Comparison of ENCODE assay signal across 8 mouse cellular contexts in genomic region chr1:43446731-43447601, GRCm38 (mm10). TPM values are rescaled to one million over a fixed set of nuclear protein-coding genes. Genes with fewer than 3 reads are reported as not detected.
DNase-seq lines count a peak whose midpoint lies in the region; ATAC-seq and TF ChIP-seq lines count a peak whose summit lies in the region.

No protein-coding gene starts in this region.

- dilution Hi-C loops in CH12.LX (cut with MboI; ENCODE audit: extremely low pct_ligation_motif_present, extremely low pct_unique_long_range_greater_than_20kb, low sequenced_read_pairs), result no loop called here

- no peaks in the 10 kb centered on the region for H3K27me3 ChIP-seq in CH12.LX (replicated peaks)
- no peaks in the 10 kb centered on the region for H3K27me3 ChIP-seq in embryonic facial prominence, embryonic 15.5 days
- H3K27me3 ChIP-seq in small intestine, adult 2 months (ENCODE audit: control insufficient read depth, insufficient read depth, low read length), result no peaks in the 10 kb centered on the region

- H3K79me2 ChIP-seq in CH12.LX (replicated peaks; ENCODE audit: control insufficient read depth, extremely low read depth, insufficient read depth, poor library complexity, severe bottlenecking), result no peaks in the 10 kb centered on the region; the same call in 1 of the 2 replicates

- no peak for DNase-seq in CH12.LX (ENCODE audit: extremely low read depth)
- peak; percentile 76 for DNase-seq in adrenal gland, postnatal 25 days
- peak; percentile 64 to 65 for DNase-seq in heart, postnatal 10 days
- DNase-seq in kidney, postnatal 25 days, result peak; percentile 79 to 83
- no peak for DNase-seq in T-cell, adult 2 months (ENCODE audit: low spot score)

- no peak for ATAC-seq in embryonic facial prominence, embryonic 15.5 days (ENCODE audit: insufficient number of reproducible peaks, low FRiP score, low TSS enrichment, low read depth)
- peak; percentile 29; the same call in 1 of the 2 replicates for ATAC-seq in megakaryocyte, adult 5-6 weeks (ENCODE audit: poor library complexity, severe bottlenecking)

- peak overlapping the region; percentile 49; the same call in 1 of the 2 replicates for H3K9ac ChIP-seq in CH12.LX (ENCODE audit: insufficient read depth, low read depth)
- H3K9ac ChIP-seq in embryonic facial prominence, embryonic 15.5 days, result peak overlapping the region; percentile 89

- H3K36me3 ChIP-seq in CH12.LX (replicated peaks in 1 of 2; ENCODE audit: control insufficient read depth in 1 of 2, insufficient read depth in 1 of 2, low read length in 1 of 2), result no peaks in the 10 kb centered on the region
- H3K36me3 ChIP-seq in embryonic facial prominence, embryonic 15.5 days, result no peaks in the 10 kb centered on the region
- no peaks in the 10 kb centered on the region for H3K36me3 ChIP-seq in small intestine, adult 2 months (ENCODE audit: control insufficient read depth, insufficient read depth, low read length)

- TF ChIP-seq RAD21 in CH12.LX (IDR thresholded peaks at IDR 0.05; ENCODE audit: low read depth, low read length), result no peak

- in situ Hi-C loops in CH12.LX (cut with MboI; ENCODE audit: low pct_ligation_motif_present, low pct_unique_long_range_greater_than_20kb, low sequenced_read_pairs), result no loop called here

- intact Hi-C loops in heart, postnatal 10 days (cut with DNase I), result loop anchor here (2.0 to 10.0 kb wide), 5 partner anchors 20 to 332 kb away; no protein-coding TSS in a partner anchor

- WGBS in embryonic facial prominence, embryonic 15.5 days, result 11% methylated on average over 16 of the region's 16 CpGs
- 5% methylated on average over 16 of the region's 16 CpGs for WGBS in small intestine, adult 2 months

- no peaks in the 10 kb centered on the region for H3K9me3 ChIP-seq in CH12.LX (replicated peaks; ENCODE audit: low read length)
- H3K9me3 ChIP-seq in embryonic facial prominence, embryonic 15.5 days (replicated peaks), result no peaks in the 10 kb centered on the region

- peak overlapping the region; percentile 78 for H3K4me2 ChIP-seq in CH12.LX (ENCODE audit: insufficient read depth, low read depth, poor library complexity, severe bottlenecking)
- peak overlapping the region; percentile 54 for H3K4me2 ChIP-seq in embryonic facial prominence, embryonic 15.5 days (replicated peaks)

- TF ChIP-seq CTCF in CH12.LX (conservative IDR thresholded peaks at IDR 0.05 in 1 of 2, IDR thresholded peaks at IDR 0.05 in 1 of 2; ENCODE audit: low read depth in 2 of 2, low read length in 2 of 2), result no peak
- no peak for TF ChIP-seq CTCF in small intestine, adult 2 months (IDR thresholded peaks at IDR 0.05; ENCODE audit: extremely low read depth, insufficient read length, insufficient replicate concordance, low read depth, low read length)

- peaks cover 11 to 38% of the 10 kb centered on the region in 2 experiments for H3K4me1 ChIP-seq in CH12.LX (ENCODE audit: control insufficient read depth in 1 of 2, insufficient read depth in 2 of 2)
- H3K4me1 ChIP-seq in embryonic facial prominence, embryonic 15.5 days, result peaks cover 24% of the 10 kb centered on the region
- H3K4me1 ChIP-seq in small intestine, adult 2 months (ENCODE audit: control insufficient read depth, insufficient read depth, insufficient read length, low read length), result peaks cover 3% of the 10 kb centered on the region; the same call in 1 of the 2 replicates

- H3K4me3 ChIP-seq in CH12.LX (replicated peaks in 1 of 3; ENCODE audit: low read depth in 2 of 3, low read length in 2 of 3, poor library complexity in 1 of 3), result peak overlapping the region; percentile 55 to 85 (median 83)
- H3K4me3 ChIP-seq in embryonic facial prominence, embryonic 15.5 days (replicated peaks), result peak overlapping the region; percentile 95
- H3K4me3 ChIP-seq in small intestine, adult 2 months (ENCODE audit: low read depth, low read length), result peak overlapping the region; percentile 88

- no peak for TF ChIP-seq POLR2A in CH12.LX (IDR thresholded peaks at IDR 0.05; ENCODE audit: low read depth, low read length)
- no peak for TF ChIP-seq POLR2A in small intestine, adult 2 months (IDR thresholded peaks at IDR 0.05; ENCODE audit: low read depth, low read length)

- no peak for TF ChIP-seq EP300 in CH12.LX (IDR thresholded peaks at IDR 0.05; ENCODE audit: low read length)

- H3K27ac ChIP-seq in CH12.LX (ENCODE audit: insufficient read depth, low read depth), result no peak overlapping the region
- peak overlapping the region; percentile 92 for H3K27ac ChIP-seq in embryonic facial prominence, embryonic 15.5 days (replicated peaks)
- peak overlapping the region; percentile 94 for H3K27ac ChIP-seq in small intestine, adult 2 months (ENCODE audit: insufficient read depth, low read depth, low read length)

TF ChIP-seq in CH12.LX, 34 proteins besides CTCF, POLR2A, EP300 and RAD21:
- no peak for TF ChIP-seq BHLHE40 (IDR thresholded peaks at IDR 0.05; ENCODE audit: low read depth, low read length)
- TF ChIP-seq MYC (IDR thresholded peaks at IDR 0.05; ENCODE audit: low read depth, low read length), result no peak
- TF ChIP-seq ZKSCAN1 (IDR thresholded peaks at IDR 0.05; ENCODE audit: borderline replicate concordance, low read depth, low read length), result no peak
- TF ChIP-seq MXI1 (IDR thresholded peaks at IDR 0.05; ENCODE audit: low read depth, low read length), result no peak; the same call in 1 of the 2 replicates

RNA-seq across cellular contexts. Expression of gene Nck2, which starts 2.6 kb away (rescaled TPM):
- total RNA-seq in CH12.LX (2012; rRNA removed) (6.4 and 7.6 TPM in 2 replicates), CH12.LX (2014; rRNA removed) (4.4 and 5.2 TPM in 2 replicates)
- 4.6 and 6.8 TPM in 2 replicates for polyA plus RNA-seq in CH12.LX (2012; ENCODE audit: insufficient read length, low read depth)
- 33.1 and 34.5 TPM in 2 replicates for total RNA-seq in adrenal gland, postnatal 25 days (2021)
- polyA plus RNA-seq in embryonic facial prominence, embryonic 15.5 days (2015; fragmentation: Nextera tagmentation; extraction: Ambion mirVana), result 35.5 and 37.5 TPM in 2 replicates
- 10 to 100 TPM; 30.2 to 33.8 TPM for total RNA-seq in heart, postnatal 10 days (2021)
- total RNA-seq in megakaryocyte, adult 5-6 weeks (2015), result 2.9 and 3.0 TPM in 2 replicates
- 4.5 and 5.4 TPM in 2 replicates for total RNA-seq in megakaryocyte, adult 5-6 weeks (2017)
- 18.4 and 51.6 TPM in 2 replicates for polyA plus RNA-seq in small intestine, adult 2 months (2012; rRNA removed)

Comparison
In these comparisons a context has a peak if more than half of its experiments do, and no peak if none do; other contexts are left out.
1. DNase-seq: peak in adrenal gland, postnatal 25 days (single experiment), heart, postnatal 10 days (2 of 2) and kidney, postnatal 25 days (2 of 2); none in CH12.LX (single experiment) and T-cell, adult 2 months (single experiment).
2. Peak in every context shown above with its lines, with median percentiles within 50 percentile points of each other: H3K4me3 ChIP-seq.